Mouse (Mus musculus): ENCODE measurements around the gene Hipk3. TPM values are rescaled to one million over a fixed set of nuclear protein-coding genes. Genes with fewer than 3 reads are reported as not detected.
A peak's percentile ranks its signal among the peaks of the same experiment; 100 is the strongest.

Gene Hipk3
- polyA plus RNA-seq, 1 experiment from 2014 or later: 48.1 TPM

DNA sequence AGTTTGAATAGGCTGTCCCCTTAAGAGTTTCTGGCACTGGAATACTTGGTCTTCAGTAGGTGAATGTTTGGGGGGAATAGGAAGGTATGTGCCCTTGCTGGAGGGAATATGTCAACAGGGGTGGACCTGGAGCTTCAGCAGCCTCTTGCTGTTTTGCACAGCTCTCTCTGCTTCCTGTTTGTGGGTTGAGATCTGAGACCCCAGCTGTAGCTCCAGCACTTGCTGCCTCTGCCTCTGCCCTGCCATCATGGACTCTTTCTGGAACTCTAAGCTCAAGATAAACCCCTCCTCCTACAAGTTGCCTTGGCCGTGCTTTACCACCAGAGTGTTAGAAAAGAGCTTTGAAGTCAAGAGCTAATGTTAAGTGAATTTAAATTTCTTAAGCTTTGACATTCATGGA, 48.2 kb downstream of the Hipk3 start:
- H3K4me3 ChIP-seq (ENCODE audit: low read depth, low read length): no peak overlapping the region
- peaks cover 27% of the 10 kb centered on the region for H3K4me1 ChIP-seq (ENCODE audit: control insufficient read depth, insufficient read depth, low read length)
- H3K4me2 ChIP-seq: no peak overlapping the region
- ATAC-seq (replicated peaks; ENCODE audit: insufficient number of reproducible peaks, low FRiP score, low TSS enrichment): no peak
- 0 out of 2 replicates have a peak, but pooled peaks cover 2% of the 10 kb centered on the region for H3K36me3 ChIP-seq (ENCODE audit: control insufficient read depth, insufficient read depth, low read length)
- no peaks in the 10 kb centered on the region for H3K27me3 ChIP-seq (ENCODE audit: control insufficient read depth, insufficient read depth, low read length)
- no peak overlapping the region for H3K9ac ChIP-seq (ENCODE audit: low read depth, low read length)
- 36% methylated on average over 1 of the region's 1 CpGs for WGBS (ENCODE audit: insufficient replicate concordance)
- no peaks in the 10 kb centered on the region for H3K9me3 ChIP-seq (replicated peaks; ENCODE audit: control insufficient read depth, low read length)
- H3K27ac ChIP-seq (ENCODE audit: low read depth, low read length): 0 out of 2 replicates have a peak overlapping the region, but pooled peaks have one; percentile 46

DNA sequence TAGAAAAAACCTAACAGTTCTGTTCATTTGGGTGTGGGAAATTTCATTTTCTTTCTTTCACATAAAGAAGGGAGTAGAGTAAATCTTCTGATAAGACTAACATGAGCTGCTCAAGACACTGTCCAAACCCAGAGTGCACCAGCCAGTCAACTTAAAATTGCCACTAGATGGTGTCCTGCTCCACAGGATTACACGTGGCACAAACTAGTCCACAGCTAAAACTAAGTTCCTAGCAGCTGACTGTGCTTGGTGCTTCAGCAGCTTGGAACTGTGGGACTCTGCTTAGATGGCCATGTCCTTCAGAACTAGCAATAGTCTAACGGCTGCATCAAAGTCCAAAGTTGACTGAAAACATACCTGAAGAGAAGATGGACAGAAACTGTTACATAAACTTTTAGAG, 49.5 kb downstream of the Hipk3 start:
- Histone ChIP-seq H3K9ac (ENCODE audit: low read depth, low read length) (no peak overlapping the region), H3K27ac (ENCODE audit: low read depth, low read length) (no peak overlapping the region), H3K9me3 (replicated peaks; ENCODE audit: control insufficient read depth, low read length) (no peaks in the 10 kb centered on the region), H3K4me1 (ENCODE audit: control insufficient read depth, insufficient read depth, low read length) (peaks cover 17% of the 10 kb centered on the region), H3K27me3 (ENCODE audit: control insufficient read depth, insufficient read depth, low read length) (no peaks in the 10 kb centered on the region), H3K4me3 (ENCODE audit: low read depth, low read length) (no peak overlapping the region), H3K36me3 (ENCODE audit: control insufficient read depth, insufficient read depth, low read length) (peaks cover 4% of the 10 kb centered on the region; the same call in 1 of the 2 replicates), H3K4me2 (no peak overlapping the region)
- ATAC-seq (replicated peaks; ENCODE audit: insufficient number of reproducible peaks, low FRiP score, low TSS enrichment): peak; percentile 67; the same call in 1 of the 2 replicates
- WGBS (ENCODE audit: insufficient replicate concordance): 31% methylated on average over 2 of the region's 2 CpGs

DNA sequence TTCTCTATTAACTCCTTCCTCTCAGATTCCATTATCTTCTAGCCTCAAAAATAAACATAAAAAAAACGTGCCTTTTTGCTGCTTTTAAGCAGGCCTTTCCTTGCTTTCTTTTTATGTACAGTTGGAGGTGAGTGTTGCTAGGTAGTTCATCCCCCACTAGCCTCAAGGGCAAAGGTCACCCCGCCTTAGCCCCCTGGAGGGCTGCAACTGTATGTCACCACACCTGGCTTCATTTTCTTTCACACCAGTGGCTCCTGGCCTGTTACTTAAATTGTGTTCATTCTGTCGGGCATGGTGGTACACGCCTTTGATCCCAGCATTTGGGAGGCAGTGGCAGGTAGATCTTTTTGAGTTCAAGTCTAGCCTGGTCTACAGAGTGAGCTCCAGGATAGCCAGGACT, 51.9 kb downstream of the Hipk3 start:
- 64% methylated on average over 4 of the region's 4 CpGs for WGBS (ENCODE audit: insufficient replicate concordance)
- Histone ChIP-seq H3K36me3 (ENCODE audit: control insufficient read depth, insufficient read depth, low read length) (peaks cover 6% of the 10 kb centered on the region), H3K27ac (ENCODE audit: low read depth, low read length) (no peak overlapping the region), H3K4me2 (no peak overlapping the region), H3K27me3 (ENCODE audit: control insufficient read depth, insufficient read depth, low read length) (no peaks in the 10 kb centered on the region), H3K4me1 (ENCODE audit: control insufficient read depth, insufficient read depth, low read length) (peaks cover 3% of the 10 kb centered on the region), H3K4me3 (ENCODE audit: low read depth, low read length) (no peak overlapping the region), H3K9ac (ENCODE audit: low read depth, low read length) (no peak overlapping the region), H3K9me3 (replicated peaks; ENCODE audit: control insufficient read depth, low read length) (no peaks in the 10 kb centered on the region)
- ATAC-seq (replicated peaks; ENCODE audit: insufficient number of reproducible peaks, low FRiP score, low TSS enrichment): no peak

DNA sequence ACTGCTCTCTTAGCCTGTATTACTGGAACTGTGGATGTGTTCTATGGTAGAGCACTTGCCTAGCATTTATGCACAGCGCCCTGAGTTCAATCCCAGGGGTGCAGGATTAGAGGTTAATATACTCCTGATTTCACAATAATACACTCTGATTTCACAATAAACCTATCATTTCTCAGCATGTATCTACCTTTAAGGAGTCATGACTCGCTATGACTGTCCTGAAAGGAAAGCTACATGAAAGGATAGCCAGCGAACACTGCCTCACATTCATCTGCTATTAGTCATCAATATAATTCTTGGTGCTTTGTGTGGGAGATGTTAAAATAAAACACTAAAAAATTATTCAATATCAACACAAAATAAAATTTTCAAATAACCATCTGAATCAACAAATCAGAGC, 58.0 kb downstream of the Hipk3 start:
- Histone ChIP-seq H3K9me3 (replicated peaks; ENCODE audit: control insufficient read depth, low read length) (no peaks in the 10 kb centered on the region), H3K27ac (ENCODE audit: low read depth, low read length) (no peak overlapping the region), H3K36me3 (ENCODE audit: control insufficient read depth, insufficient read depth, low read length) (peaks cover 28% of the 10 kb centered on the region), H3K4me1 (ENCODE audit: control insufficient read depth, insufficient read depth, low read length) (no peaks in the 10 kb centered on the region), H3K9ac (ENCODE audit: low read depth, low read length) (no peak overlapping the region), H3K4me3 (ENCODE audit: low read depth, low read length) (no peak overlapping the region), H3K4me2 (no peak overlapping the region), H3K27me3 (ENCODE audit: control insufficient read depth, insufficient read depth, low read length) (no peaks in the 10 kb centered on the region)
- WGBS (ENCODE audit: insufficient replicate concordance): 94% methylated on average over 3 of the region's 3 CpGs
- ATAC-seq (replicated peaks; ENCODE audit: insufficient number of reproducible peaks, low FRiP score, low TSS enrichment): no peak

DNA sequence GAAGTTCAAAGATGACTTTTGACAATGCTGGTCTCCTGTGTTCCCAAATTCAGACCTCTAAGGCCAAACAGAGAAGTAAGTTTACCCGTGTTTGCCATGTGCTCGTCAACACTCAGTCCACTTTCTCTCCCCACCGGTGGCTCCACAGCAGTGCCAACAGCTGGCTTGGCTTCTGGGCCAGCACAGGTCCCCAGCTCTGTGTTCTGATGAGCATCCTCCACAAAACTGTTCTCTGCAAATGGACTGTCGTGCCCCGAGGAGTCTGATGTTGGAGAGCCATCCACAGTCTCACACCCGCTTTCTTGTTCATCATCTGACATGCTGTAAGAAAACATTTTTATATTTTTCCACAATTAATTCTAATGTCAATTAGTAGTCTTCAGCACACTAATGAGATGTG, 63.2 kb downstream of the Hipk3 start:
- no peaks in the 10 kb centered on the region for H3K27me3 ChIP-seq (ENCODE audit: control insufficient read depth, insufficient read depth, low read length)
- H3K36me3 ChIP-seq (ENCODE audit: control insufficient read depth, insufficient read depth, low read length): peaks cover 29% of the 10 kb centered on the region
- no peaks in the 10 kb centered on the region for H3K9me3 ChIP-seq (replicated peaks; ENCODE audit: control insufficient read depth, low read length)
- no peak for ATAC-seq (replicated peaks; ENCODE audit: insufficient number of reproducible peaks, low FRiP score, low TSS enrichment)
- 92% methylated on average over 6 of the region's 6 CpGs for WGBS (ENCODE audit: insufficient replicate concordance)
- H3K4me2 ChIP-seq: no peak overlapping the region
- no peak overlapping the region for H3K9ac ChIP-seq (ENCODE audit: low read depth, low read length)
- no peak overlapping the region for H3K4me3 ChIP-seq (ENCODE audit: low read depth, low read length)
- H3K27ac ChIP-seq (ENCODE audit: low read depth, low read length): no peak overlapping the region
- no peaks in the 10 kb centered on the region for H3K4me1 ChIP-seq (ENCODE audit: control insufficient read depth, insufficient read depth, low read length)

DNA sequence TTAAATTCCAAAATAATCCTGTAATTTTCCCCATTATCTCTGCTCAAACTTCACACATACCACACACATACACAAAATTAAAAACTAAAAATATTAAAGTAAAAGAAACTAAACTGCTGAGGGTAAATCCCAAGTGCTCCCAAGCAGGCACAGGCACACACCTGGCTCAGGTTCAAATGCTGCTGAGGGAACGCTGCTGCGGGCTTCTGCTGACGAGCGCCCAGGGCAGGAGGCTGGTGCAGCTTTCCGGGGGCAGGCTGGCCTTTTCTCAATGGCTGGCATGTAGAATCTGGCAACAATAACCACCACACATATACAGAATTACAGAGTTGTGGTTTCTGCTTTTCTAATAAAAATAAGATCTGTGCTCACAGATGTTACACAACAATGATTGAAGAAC, 63.7 kb downstream of the Hipk3 start:
- H3K36me3 ChIP-seq (ENCODE audit: control insufficient read depth, insufficient read depth, low read length): peaks cover 29% of the 10 kb centered on the region
- WGBS (ENCODE audit: insufficient replicate concordance): 91% methylated on average over 5 of the region's 5 CpGs

DNA sequence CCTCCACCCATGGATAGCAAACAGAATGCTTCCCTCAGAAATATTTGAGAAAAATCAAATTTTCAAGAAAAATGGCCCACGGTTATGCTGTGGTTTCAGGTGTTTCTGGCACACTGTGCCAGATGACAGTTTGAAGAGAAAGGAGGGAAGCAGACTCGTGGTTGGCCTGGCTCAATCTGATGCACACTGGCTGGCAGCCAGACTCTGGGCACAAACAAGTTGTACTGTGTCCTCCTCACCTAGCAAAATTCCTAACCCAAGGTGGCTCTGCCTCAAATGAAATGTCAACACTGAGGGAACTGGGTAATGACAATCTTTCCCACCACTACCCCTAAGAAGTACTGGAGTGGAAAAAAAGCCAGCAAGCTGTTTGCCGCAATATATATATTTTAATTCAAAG, 68.1 kb downstream of the Hipk3 start:
- H3K9me3 ChIP-seq (replicated peaks; ENCODE audit: control insufficient read depth, low read length): no peaks in the 10 kb centered on the region
- no peak for ATAC-seq (replicated peaks; ENCODE audit: insufficient number of reproducible peaks, low FRiP score, low TSS enrichment)
- H3K4me3 ChIP-seq (ENCODE audit: low read depth, low read length): no peak overlapping the region
- H3K4me1 ChIP-seq (ENCODE audit: control insufficient read depth, insufficient read depth, low read length): no peaks in the 10 kb centered on the region
- peaks cover 11% of the 10 kb centered on the region for H3K36me3 ChIP-seq (ENCODE audit: control insufficient read depth, insufficient read depth, low read length)
- H3K9ac ChIP-seq (ENCODE audit: low read depth, low read length): no peak overlapping the region
- 78% methylated on average over 3 of the region's 3 CpGs for WGBS (ENCODE audit: insufficient replicate concordance)
- no peak overlapping the region for H3K27ac ChIP-seq (ENCODE audit: low read depth, low read length)
- H3K27me3 ChIP-seq (ENCODE audit: control insufficient read depth, insufficient read depth, low read length): no peaks in the 10 kb centered on the region
- no peak overlapping the region for H3K4me2 ChIP-seq

More for the DNA sequence above, 63.7 kb downstream of the Hipk3 start:
- no peak overlapping the region for H3K4me3 ChIP-seq (ENCODE audit: low read depth, low read length)
- H3K9me3 ChIP-seq (replicated peaks; ENCODE audit: control insufficient read depth, low read length): no peaks in the 10 kb centered on the region
- ATAC-seq (replicated peaks; ENCODE audit: insufficient number of reproducible peaks, low FRiP score, low TSS enrichment): no peak
- H3K27ac ChIP-seq (ENCODE audit: low read depth, low read length): no peak overlapping the region
- H3K4me2 ChIP-seq: no peak overlapping the region
- no peak overlapping the region for H3K9ac ChIP-seq (ENCODE audit: low read depth, low read length)
- no peaks in the 10 kb centered on the region for H3K27me3 ChIP-seq (ENCODE audit: control insufficient read depth, insufficient read depth, low read length)
- H3K4me1 ChIP-seq (ENCODE audit: control insufficient read depth, insufficient read depth, low read length): no peaks in the 10 kb centered on the region

DNA sequence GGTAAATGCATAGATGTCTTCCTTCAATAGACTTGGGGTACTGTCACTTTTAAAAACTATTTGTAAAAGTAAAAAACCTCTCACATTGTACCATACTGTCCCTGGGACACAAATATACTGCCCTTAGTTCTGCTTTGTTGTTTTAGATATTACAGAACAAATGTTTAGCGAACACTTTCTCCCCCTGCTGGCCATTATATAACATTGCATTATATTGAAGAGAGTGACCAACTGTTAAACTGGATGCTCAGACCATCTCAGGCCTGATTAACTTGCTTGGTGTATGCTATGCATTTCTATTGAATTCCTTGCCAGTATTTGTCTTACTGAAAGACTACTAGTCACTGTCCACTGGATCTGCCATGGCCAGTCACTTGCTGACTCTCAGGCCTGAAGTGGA, 72.0 kb downstream of the Hipk3 start:
- Histone ChIP-seq H3K27ac (ENCODE audit: low read depth, low read length) (no peak overlapping the region), H3K4me1 (ENCODE audit: control insufficient read depth, insufficient read depth, low read length) (no peaks in the 10 kb centered on the region), H3K9ac (ENCODE audit: low read depth, low read length) (no peak overlapping the region), H3K4me3 (ENCODE audit: low read depth, low read length) (no peak overlapping the region), H3K9me3 (replicated peaks; ENCODE audit: control insufficient read depth, low read length) (no peaks in the 10 kb centered on the region), H3K36me3 (ENCODE audit: control insufficient read depth, insufficient read depth, low read length) (no peaks in the 10 kb centered on the region), H3K27me3 (ENCODE audit: control insufficient read depth, insufficient read depth, low read length) (no peaks in the 10 kb centered on the region), H3K4me2 (no peak overlapping the region)
- WGBS (ENCODE audit: insufficient replicate concordance): 12% methylated on average over 1 of the region's 1 CpGs
- ATAC-seq (replicated peaks; ENCODE audit: insufficient number of reproducible peaks, low FRiP score, low TSS enrichment): no peak

DNA sequence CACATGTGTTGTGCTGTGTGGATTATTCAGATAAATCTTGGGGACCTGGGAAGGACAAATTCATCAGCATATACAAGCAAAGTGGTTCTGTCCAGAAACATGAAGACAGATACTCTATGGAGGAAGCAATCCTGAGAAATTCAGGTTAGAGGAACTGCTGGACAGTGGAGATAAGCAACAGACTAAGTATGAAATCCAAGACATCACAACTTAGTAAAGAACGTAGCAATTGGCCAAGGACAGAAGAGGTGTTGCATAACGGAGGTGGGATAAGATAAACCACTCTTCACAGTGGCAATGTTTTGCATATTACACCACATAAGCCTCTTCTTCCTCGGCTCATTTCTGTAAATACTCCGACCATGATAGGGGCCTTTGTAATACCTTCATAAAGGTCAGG, 73.4 kb downstream of the Hipk3 start:
- no peak for ATAC-seq (replicated peaks; ENCODE audit: insufficient number of reproducible peaks, low FRiP score, low TSS enrichment)
- no peak overlapping the region for H3K4me3 ChIP-seq (ENCODE audit: low read depth, low read length)
- H3K27ac ChIP-seq (ENCODE audit: low read depth, low read length): no peak overlapping the region
- H3K27me3 ChIP-seq (ENCODE audit: control insufficient read depth, insufficient read depth, low read length): no peaks in the 10 kb centered on the region
- no peaks in the 10 kb centered on the region for H3K4me1 ChIP-seq (ENCODE audit: control insufficient read depth, insufficient read depth, low read length)
- no peak overlapping the region for H3K9ac ChIP-seq (ENCODE audit: low read depth, low read length)
- 75% methylated on average over 4 of the region's 4 CpGs for WGBS (ENCODE audit: insufficient replicate concordance)
- no peaks in the 10 kb centered on the region for H3K36me3 ChIP-seq (ENCODE audit: control insufficient read depth, insufficient read depth, low read length)
- H3K9me3 ChIP-seq (replicated peaks; ENCODE audit: control insufficient read depth, low read length): no peaks in the 10 kb centered on the region
- H3K4me2 ChIP-seq: no peak overlapping the region

All from heart, embryonic 11.5 days (tissue).